Mouse (Mus musculus): ENCODE data around the gene Prkd1. TPM values are rescaled to one million over a fixed set of nuclear protein-coding genes. Genes with fewer than 3 reads are reported as not detected.

The Prkd1 gene
- polyA plus RNA-seq, 1 experiment from 2014 or later = 5.3 TPM

DNA sequence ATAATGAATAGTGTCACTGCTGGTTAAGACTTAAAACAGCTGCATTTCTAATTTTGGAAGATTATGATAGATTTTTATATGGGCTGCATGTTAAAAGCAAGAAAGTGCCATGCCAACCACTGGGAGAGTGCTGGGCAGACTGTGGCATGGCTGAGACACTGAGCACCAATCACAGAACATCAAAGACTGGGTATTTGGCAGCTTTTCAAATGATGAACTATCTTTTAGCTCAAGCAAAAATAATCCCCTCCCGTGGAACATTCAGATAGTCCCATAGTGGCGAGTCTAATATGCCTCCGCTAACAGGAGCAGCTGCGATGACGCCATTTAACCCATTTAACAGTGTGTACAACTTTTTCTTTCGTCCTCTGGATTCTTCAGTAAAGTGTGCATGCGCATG, 169.1 kb downstream of the Prkd1 start:
- H3K4me3 ChIP-seq = no peak overlapping the region
- DNase-seq (ENCODE audit: low spot score) = no peak
- no peak overlapping the region for H3K27ac ChIP-seq
- H3K9me3 ChIP-seq (replicated peaks) = no peaks in the 10 kb centered on the region
- H3K4me1 ChIP-seq = no peaks in the 10 kb centered on the region
- no peaks in the 10 kb centered on the region for H3K27me3 ChIP-seq (ENCODE audit: low read depth, poor library complexity, severe bottlenecking)
- H3K36me3 ChIP-seq = no peaks in the 10 kb centered on the region
- 92% methylated on average over 7 of the region's 7 CpGs for WGBS

DNA sequence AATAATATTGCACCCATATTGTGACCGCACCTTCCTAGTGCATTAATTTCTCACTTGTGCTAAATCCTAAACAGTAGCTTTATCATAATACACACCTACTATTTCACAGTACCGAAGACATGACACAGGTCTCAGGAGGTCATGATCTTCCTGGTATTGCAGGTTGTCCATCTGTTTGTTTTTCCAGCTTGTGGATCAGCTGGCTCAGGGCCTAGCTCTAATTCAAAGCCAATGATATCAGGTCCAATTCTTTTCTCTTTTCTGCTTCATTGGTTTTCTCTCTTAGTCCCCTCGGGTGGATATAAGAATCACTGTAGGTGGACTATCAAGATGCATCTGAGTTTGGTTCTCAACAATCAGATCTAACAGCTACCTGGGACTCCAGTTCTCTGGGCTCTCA, 191.7 kb downstream of the Prkd1 start:
- Histone ChIP-seq H3K27ac (no peak overlapping the region), H3K4me1 (no peaks in the 10 kb centered on the region), H3K36me3 (no peaks in the 10 kb centered on the region), H3K4me3 (no peak overlapping the region), H3K9me3 (replicated peaks) (no peaks in the 10 kb centered on the region), H3K27me3 (ENCODE audit: low read depth, poor library complexity, severe bottlenecking) (no peaks in the 10 kb centered on the region)
- 96% methylated on average over 3 of the region's 3 CpGs for WGBS
- no peak for DNase-seq (ENCODE audit: low spot score)

DNA sequence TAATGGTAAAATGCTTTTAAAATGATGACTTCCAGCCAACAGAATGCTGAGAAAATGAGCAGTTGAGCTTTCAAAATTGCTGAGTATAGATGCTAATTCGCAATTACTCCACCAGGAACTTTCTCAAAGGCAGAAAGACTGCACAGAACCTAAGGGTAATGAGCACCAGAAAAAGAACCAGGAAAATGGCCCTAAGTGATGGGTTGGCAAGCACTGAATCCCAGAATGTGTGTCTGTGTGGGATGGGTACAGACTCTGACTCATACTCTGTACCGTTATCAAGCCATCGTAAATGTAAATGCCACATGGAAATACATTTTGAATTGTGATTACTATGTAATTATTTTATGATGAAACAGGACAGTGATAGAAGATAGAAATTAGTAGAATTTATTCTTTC, 197.1 kb downstream of the Prkd1 start:
- Histone ChIP-seq H3K27ac (no peak overlapping the region), H3K4me1 (no peaks in the 10 kb centered on the region)
- DNase-seq (ENCODE audit: low spot score) = no peak

DNA sequence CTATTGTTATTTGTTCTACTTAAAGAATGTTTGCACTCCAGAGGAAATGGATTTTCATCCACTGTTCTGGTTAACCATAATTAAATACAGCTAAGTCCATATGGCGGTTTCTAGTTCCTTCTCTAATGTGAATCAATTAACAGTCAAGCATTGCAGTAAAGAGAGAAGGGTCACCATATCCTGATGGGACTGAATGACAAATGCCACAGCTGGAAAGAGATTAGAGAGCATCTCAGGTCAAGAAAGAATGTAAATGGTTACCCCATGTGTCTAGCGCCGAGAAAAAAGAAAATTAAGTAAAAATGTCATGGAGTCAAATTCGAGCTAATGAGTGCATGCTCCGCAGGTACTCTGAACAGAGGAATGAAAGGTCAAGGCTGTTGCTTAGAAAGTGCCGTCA, 212.2 kb downstream of the Prkd1 start:
- 90% methylated on average over 6 of the region's 6 CpGs for WGBS
- Histone ChIP-seq H3K36me3 (no peaks in the 10 kb centered on the region), H3K4me3 (no peak overlapping the region), H3K9me3 (replicated peaks) (no peaks in the 10 kb centered on the region), H3K27me3 (ENCODE audit: low read depth, poor library complexity, severe bottlenecking) (no peaks in the 10 kb centered on the region), H3K4me1 (no peaks in the 10 kb centered on the region), H3K27ac (no peak overlapping the region)
- no peak for DNase-seq (ENCODE audit: low spot score)

More for the DNA sequence above, 197.1 kb downstream of the Prkd1 start:
- Histone ChIP-seq H3K9me3 (replicated peaks) (no peaks in the 10 kb centered on the region), H3K36me3 (no peaks in the 10 kb centered on the region), H3K27me3 (ENCODE audit: low read depth, poor library complexity, severe bottlenecking) (no peaks in the 10 kb centered on the region), H3K4me3 (no peak overlapping the region)
- WGBS = 93% methylated on average over 3 of the region's 3 CpGs

DNA sequence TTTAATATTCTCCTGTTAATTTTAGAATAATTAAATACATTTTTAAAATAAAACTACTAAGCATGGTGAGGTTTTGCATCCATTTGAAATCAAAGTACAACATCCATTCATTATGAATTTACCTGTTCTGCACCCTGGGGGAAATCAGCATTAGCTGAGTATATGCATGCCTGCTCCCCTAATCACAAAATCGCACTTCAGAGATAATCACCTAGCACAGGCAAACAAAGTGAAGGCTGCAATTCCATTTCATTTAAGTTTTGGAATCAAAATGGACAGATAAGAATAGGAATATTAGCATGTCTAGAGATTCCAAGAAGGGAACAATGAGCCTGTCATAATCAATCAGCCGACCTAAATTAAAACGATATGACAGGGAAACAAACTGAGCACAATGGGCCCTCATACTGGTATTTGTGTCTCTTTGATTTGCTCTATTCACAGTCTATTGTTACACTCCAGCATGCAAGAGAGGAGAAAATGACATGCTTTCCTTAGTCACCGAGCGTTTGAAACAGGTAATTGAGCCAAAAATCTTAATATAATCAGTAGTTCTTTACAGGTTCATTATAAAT, 218.7 kb downstream of the Prkd1 start:
- H3K9me3 ChIP-seq (replicated peaks) = no peaks in the 10 kb centered on the region
- H3K27ac ChIP-seq = no peak overlapping the region
- no peaks in the 10 kb centered on the region for H3K36me3 ChIP-seq
- no peak overlapping the region for H3K4me3 ChIP-seq
- 91% methylated on average over 5 of the region's 5 CpGs for WGBS
- no peaks in the 10 kb centered on the region for H3K4me1 ChIP-seq
- H3K27me3 ChIP-seq (ENCODE audit: low read depth, poor library complexity, severe bottlenecking) = no peaks in the 10 kb centered on the region
- no peak for DNase-seq (ENCODE audit: low spot score)

DNA sequence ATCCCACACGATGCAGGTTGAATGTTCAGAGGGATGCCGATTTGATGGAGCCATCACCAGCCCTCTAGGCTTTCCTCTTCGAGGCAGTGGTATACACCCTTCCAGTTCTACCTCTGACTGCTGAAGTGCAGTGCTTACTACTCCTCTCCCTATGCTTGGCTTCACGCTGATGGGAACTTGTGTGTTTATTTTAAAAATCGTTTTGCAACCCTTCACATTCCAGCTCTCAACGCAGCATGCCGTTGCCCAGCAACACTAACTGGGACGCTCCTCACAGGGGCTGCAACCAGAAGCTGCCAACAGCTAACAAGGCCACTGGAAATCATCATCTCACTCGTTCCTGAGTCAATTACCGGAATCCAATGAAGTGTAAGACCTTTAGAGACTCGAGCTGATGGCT, 296.5 kb downstream of the Prkd1 start:
- no peak overlapping the region for H3K27ac ChIP-seq
- H3K9me3 ChIP-seq (replicated peaks) = no peaks in the 10 kb centered on the region
- no peaks in the 10 kb centered on the region for H3K27me3 ChIP-seq (ENCODE audit: low read depth, poor library complexity, severe bottlenecking)
- DNase-seq (ENCODE audit: low spot score) = no peak
- no peaks in the 10 kb centered on the region for H3K36me3 ChIP-seq
- H3K4me3 ChIP-seq = no peak overlapping the region
- H3K4me1 ChIP-seq = no peaks in the 10 kb centered on the region
- WGBS = 80% methylated on average over 11 of the region's 11 CpGs

DNA sequence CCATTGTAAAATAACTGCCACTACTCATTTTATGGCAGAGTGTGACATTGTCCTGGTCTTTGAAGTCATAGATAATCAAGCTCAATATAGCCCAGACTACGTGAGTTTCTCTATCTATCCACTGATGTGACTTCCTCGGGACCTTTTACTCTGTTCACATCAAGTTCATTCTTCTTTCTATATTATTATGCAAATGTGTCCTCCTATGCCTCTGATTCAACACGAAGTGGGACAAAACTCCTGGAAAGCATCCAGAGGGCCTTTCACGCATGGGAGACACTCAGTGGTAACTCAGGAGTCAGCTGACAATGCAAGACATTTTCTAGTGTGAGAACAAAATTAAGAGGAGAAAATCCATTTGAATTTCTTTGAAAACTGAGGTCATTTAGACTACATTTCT, 315.7 kb downstream of the Prkd1 start:
- 86% methylated on average over 4 of the region's 4 CpGs for WGBS
- H3K27ac ChIP-seq = no peak overlapping the region
- no peaks in the 10 kb centered on the region for H3K36me3 ChIP-seq
- DNase-seq (ENCODE audit: low spot score) = no peak
- H3K9me3 ChIP-seq (replicated peaks) = no peaks in the 10 kb centered on the region
- no peaks in the 10 kb centered on the region for H3K4me1 ChIP-seq
- H3K27me3 ChIP-seq (ENCODE audit: low read depth, poor library complexity, severe bottlenecking) = no peaks in the 10 kb centered on the region
- no peak overlapping the region for H3K4me3 ChIP-seq

DNA sequence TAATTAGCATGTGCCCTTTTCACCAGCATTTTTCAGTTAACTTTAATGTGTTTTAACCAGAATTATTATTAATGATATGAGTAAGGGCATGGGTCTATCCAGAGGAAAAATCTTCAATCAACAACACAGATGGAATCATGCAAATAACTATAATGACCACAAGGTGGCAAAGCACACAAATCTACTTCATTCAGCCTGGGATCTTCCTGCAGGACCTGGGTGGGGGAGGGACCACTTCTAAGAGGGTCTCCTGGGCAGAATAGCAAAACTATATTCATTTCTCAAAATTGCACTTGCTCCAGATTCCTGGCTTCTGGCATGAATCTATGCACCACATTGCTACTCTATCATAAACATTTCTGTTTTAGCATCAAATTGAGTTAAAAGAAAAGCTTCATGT, 334.3 kb downstream of the Prkd1 start:
- Histone ChIP-seq H3K27me3 (ENCODE audit: low read depth, poor library complexity, severe bottlenecking) (no peaks in the 10 kb centered on the region), H3K36me3 (no peaks in the 10 kb centered on the region), H3K27ac (no peak overlapping the region), H3K9me3 (replicated peaks) (no peaks in the 10 kb centered on the region), H3K4me1 (no peaks in the 10 kb centered on the region), H3K4me3 (no peak overlapping the region)
- no peak for DNase-seq (ENCODE audit: low spot score)

DNA sequence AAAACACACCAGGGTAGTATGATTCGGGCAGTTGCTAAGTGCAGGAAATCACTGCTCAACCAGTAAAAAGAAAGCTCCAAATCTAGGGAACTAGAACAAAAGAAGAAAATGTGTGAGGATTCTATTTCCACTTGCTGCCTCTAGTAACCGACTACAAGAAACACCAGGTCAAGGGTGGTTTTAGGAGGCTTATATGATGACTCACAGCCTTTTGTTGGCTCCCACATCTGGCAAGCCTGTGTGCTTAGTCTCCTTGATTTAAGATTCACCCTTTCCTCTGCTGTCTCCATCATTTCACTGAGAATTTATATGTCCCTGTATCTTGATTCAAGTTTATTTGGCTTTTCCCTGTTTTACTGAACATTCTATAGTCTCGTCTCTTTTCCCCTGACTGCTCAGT, 339.6 kb downstream of the Prkd1 start:
- Histone ChIP-seq H3K36me3 (no peaks in the 10 kb centered on the region), H3K4me3 (no peak overlapping the region), H3K27ac (no peak overlapping the region), H3K9me3 (replicated peaks) (no peaks in the 10 kb centered on the region), H3K27me3 (ENCODE audit: low read depth, poor library complexity, severe bottlenecking) (no peaks in the 10 kb centered on the region), H3K4me1 (no peaks in the 10 kb centered on the region)
- 80% methylated on average over 3 of the region's 3 CpGs for WGBS
- no peak for DNase-seq (ENCODE audit: low spot score)

DNA sequence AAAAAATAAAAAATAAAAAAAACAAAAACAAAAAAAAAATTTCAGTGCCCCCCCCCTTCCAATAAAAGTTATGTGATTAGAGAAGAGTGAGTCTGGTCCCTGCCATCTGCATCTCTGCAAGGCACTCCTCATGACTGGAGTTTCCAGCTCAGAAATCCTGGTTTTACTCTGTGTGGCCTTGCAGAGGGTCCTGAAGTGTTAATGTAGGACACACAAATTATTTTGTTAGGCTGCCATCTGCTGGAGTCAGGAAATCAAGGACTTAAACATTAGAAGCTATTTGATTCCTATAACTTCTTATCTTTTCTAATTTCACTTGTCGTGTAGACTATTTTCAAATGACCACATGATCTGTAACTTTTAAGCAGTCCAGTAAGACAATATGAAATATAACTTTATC, 347.6 kb downstream of the Prkd1 start:
- Histone ChIP-seq H3K4me1 (no peaks in the 10 kb centered on the region), H3K36me3 (no peaks in the 10 kb centered on the region), H3K27ac (no peak overlapping the region), H3K9me3 (replicated peaks) (no peaks in the 10 kb centered on the region), H3K27me3 (ENCODE audit: low read depth, poor library complexity, severe bottlenecking) (no peaks in the 10 kb centered on the region), H3K4me3 (no peak overlapping the region)
- 63% methylated on average over 1 of the region's 1 CpGs for WGBS
- DNase-seq (ENCODE audit: low spot score) = no peak

DNA sequence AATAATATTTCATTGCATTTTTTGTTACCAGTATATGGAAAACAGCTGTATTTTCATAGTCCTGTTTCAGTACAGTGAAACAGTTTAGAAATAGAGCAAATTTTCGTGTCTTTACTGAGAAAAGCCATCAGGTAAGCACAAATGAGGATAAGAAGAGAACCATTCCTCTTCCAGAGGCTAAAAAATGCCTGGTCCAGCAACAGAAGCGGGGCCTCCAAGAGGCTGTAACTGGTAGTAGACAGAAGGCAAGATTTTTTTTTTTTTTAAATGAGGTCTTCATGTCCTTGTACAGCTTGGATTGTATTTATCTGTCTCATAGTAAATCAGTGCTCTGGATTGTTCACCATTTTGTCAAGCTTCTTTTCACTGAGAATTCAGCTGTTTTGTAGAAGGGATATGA, 352.8 kb downstream of the Prkd1 start:
- WGBS = 72% methylated on average over 2 of the region's 2 CpGs
- no peak overlapping the region for H3K27ac ChIP-seq
- no peaks in the 10 kb centered on the region for H3K4me1 ChIP-seq
- no peak overlapping the region for H3K4me3 ChIP-seq
- no peaks in the 10 kb centered on the region for H3K27me3 ChIP-seq (ENCODE audit: low read depth, poor library complexity, severe bottlenecking)
- DNase-seq (ENCODE audit: low spot score) = no peak
- no peaks in the 10 kb centered on the region for H3K9me3 ChIP-seq (replicated peaks)
- H3K36me3 ChIP-seq = no peaks in the 10 kb centered on the region

DNA sequence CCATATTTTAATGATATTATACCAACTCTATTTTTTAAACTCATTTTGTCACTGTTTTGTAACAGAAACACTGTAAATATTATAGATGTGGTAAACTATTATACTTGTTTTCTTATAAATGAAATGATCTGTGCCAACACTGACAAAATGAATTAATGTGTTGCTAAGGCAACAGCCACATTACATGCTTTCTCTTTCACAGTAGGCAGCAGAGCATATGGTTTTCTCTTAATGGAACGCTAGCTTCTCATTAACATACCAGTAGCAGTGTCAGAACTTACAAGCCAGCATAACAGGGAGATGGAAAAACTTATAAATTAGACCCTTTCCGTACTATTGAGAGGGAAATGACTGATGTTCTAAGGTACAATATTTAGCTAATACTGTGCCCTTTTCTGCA, 353.3 kb downstream of the Prkd1 start:
- H3K36me3 ChIP-seq = no peaks in the 10 kb centered on the region
- H3K27ac ChIP-seq = no peak overlapping the region
- H3K9me3 ChIP-seq (replicated peaks) = no peaks in the 10 kb centered on the region
- DNase-seq (ENCODE audit: low spot score) = no peak
- H3K4me3 ChIP-seq = no peak overlapping the region
- H3K27me3 ChIP-seq (ENCODE audit: low read depth, poor library complexity, severe bottlenecking) = no peaks in the 10 kb centered on the region
- 76% methylated on average over 2 of the region's 2 CpGs for WGBS
- no peaks in the 10 kb centered on the region for H3K4me1 ChIP-seq

DNA sequence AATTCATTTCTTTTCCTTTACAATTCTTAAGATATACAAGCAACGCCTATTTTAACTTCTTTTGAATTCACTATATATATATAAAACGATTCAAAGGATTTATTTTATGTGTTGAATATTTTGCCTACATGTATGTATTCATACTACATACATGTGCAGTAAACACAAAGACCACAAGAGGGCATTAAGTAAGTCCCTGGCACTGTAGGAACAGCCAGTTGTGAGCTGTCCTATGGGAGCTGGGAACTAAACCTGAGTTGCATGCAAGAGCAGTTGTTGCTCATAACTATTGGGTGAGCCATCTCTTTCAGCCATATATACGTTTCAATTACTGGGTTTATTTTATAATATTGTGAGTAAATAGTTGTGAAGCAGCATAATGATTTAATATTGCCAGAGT, 356.1 kb downstream of the Prkd1 start:
- Histone ChIP-seq H3K4me1 (no peaks in the 10 kb centered on the region), H3K9me3 (replicated peaks) (no peaks in the 10 kb centered on the region), H3K36me3 (no peaks in the 10 kb centered on the region), H3K27ac (no peak overlapping the region), H3K4me3 (no peak overlapping the region), H3K27me3 (ENCODE audit: low read depth, poor library complexity, severe bottlenecking) (no peaks in the 10 kb centered on the region)
- WGBS = 65% methylated on average over 3 of the region's 3 CpGs
- DNase-seq (ENCODE audit: low spot score) = no peak
